Mouse (Mus musculus): Measurements from ENCODE around the gene Carns1. TPM values are rescaled to one million over a fixed set of nuclear protein-coding genes. Genes with fewer than 3 reads are reported as not detected.
"Not testable (repeated sequence)": the region's sequence is repeated elsewhere in the genome, so short reads cannot be mapped to it uniquely, and the experiment has no call there.

Gene Carns1
- polyA plus RNA-seq, 1 experiment, result 2.1 TPM

GRCm38 (mm10) chr19:4135963-4136345 lies 39.3 kb downstream of the Carns1 start:
- peak; percentile 16 for TF ChIP-seq CTCF (IDR thresholded peaks at IDR 0.05; ENCODE audit: control insufficient read depth, insufficient read depth, insufficient read length)
- peaks cover 12% of the 10 kb centered on the region for H3K36me3 ChIP-seq (ENCODE audit: control insufficient read depth, insufficient read depth)
- not testable (repeated sequence) for H3K27me3 ChIP-seq (ENCODE audit: control insufficient read depth, insufficient read depth, insufficient read length); H3K4me3 ChIP-seq (ENCODE audit: insufficient read depth, poor library complexity, severe bottlenecking); H3ac ChIP-seq (ENCODE audit: control insufficient read depth, insufficient read length, low read depth); H3K79me3 ChIP-seq (ENCODE audit: low read depth); H3K79me2 ChIP-seq (ENCODE audit: control insufficient read depth, insufficient read depth)

DNA sequence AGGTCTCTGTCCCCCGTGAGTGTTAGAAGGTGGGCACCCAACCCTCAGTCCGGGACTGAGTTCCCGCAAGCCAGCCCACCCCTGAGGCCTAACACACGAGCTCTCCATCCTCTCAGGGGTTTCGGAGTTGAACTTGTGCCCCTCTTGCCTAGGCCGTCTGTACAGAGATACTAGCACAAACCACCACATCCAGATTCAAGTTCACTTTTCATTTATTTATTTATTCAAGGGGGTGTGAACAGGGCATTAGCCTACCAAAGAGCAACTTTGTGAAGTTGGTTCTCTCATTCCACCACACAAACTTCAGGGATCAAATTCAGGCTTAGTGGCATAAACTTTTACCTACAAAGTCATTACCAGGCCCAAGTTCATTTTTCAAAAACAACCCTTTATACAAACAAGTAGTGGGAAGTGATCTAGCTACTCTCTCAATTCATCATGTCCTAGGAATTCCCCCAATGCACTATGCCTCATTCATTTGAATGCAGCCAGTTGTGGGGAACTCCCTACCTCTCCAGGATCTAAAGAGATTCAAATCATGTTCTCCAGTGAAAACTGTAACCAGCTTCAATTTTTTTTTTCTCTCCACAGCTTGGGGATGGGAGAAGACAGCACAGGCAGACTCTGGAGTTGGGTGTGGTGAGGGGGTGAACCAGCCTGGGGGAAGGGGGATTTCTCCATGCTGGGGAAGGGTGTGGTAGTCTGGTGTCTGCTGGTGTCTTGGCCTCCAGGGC lies 39.9 kb downstream of the Carns1 start:
- H3K79me2 ChIP-seq (ENCODE audit: control insufficient read depth, insufficient read depth); H3K79me3 ChIP-seq (ENCODE audit: low read depth); H3K4me3 ChIP-seq (ENCODE audit: insufficient read depth, poor library complexity, severe bottlenecking); H3K27me3 ChIP-seq (ENCODE audit: control insufficient read depth, insufficient read depth, insufficient read length); H3ac ChIP-seq (ENCODE audit: control insufficient read depth, insufficient read length, low read depth): not testable (repeated sequence)
- H3K36me3 ChIP-seq (ENCODE audit: control insufficient read depth, insufficient read depth), result peaks cover 12% of the 10 kb centered on the region

DNA sequence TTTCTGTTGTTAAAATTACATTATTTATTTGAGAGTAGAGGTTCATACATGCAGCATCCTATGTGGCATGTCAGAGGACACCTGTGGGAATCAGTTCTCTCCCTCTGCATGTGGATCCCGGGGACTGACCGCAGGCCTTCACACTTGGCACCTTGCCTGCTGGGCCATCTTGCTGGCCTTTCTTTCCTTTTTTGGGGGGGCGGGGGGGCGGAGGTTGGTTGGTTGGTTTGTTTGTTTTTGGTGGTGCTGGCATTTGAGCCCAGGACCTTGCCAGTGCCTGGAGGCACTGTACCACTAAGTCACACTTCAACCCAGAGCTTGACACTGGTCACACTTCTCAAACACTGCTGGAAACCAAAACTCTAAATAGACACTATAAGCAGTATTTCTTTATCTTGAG lies 40.9 kb downstream of the Carns1 start:
- H3ac ChIP-seq (ENCODE audit: control insufficient read depth, insufficient read length, low read depth), result no peak overlapping the region
- H3K4me3 ChIP-seq (ENCODE audit: insufficient read depth, poor library complexity, severe bottlenecking), result no peak overlapping the region
- H3K27me3 ChIP-seq (ENCODE audit: control insufficient read depth, insufficient read depth, insufficient read length), result no peaks in the 10 kb centered on the region
- peaks cover 12% of the 10 kb centered on the region for H3K36me3 ChIP-seq (ENCODE audit: control insufficient read depth, insufficient read depth)
- no peak for TF ChIP-seq CTCF (IDR thresholded peaks at IDR 0.05; ENCODE audit: control insufficient read depth, insufficient read depth, insufficient read length)
- TF ChIP-seq FOSL1 (IDR thresholded peaks at IDR 0.05; ENCODE audit: insufficient read depth, low read length, poor library complexity, severe bottlenecking), result no peak
- TF ChIP-seq CEBPB (IDR thresholded peaks at IDR 0.05; ENCODE audit: low read depth), result no peak
- no peak for TF ChIP-seq MYOG (IDR thresholded peaks at IDR 0.05; ENCODE audit: control insufficient read depth, extremely low read depth, insufficient read length)
- no peak for TF ChIP-seq USF1 (IDR thresholded peaks at IDR 0.05; ENCODE audit: low read depth)
- TF ChIP-seq MYOD1 (IDR thresholded peaks at IDR 0.05; ENCODE audit: control insufficient read depth, insufficient read length, low read depth), result no peak
- TF ChIP-seq MAX (IDR thresholded peaks at IDR 0.05), result no peak
- H3K79me3 ChIP-seq (ENCODE audit: low read depth), result no peaks in the 10 kb centered on the region
- no peaks in the 10 kb centered on the region for H3K79me2 ChIP-seq (ENCODE audit: control insufficient read depth, insufficient read depth)

GRCm38 (mm10) chr19:4131768-4132167 lies 43.5 kb downstream of the Carns1 start:
- H3K4me3 ChIP-seq (ENCODE audit: insufficient read depth, poor library complexity, severe bottlenecking), result no peak overlapping the region
- peaks cover 1% of the 10 kb centered on the region for H3K79me3 ChIP-seq (ENCODE audit: low read depth)
- no peaks in the 10 kb centered on the region for H3K27me3 ChIP-seq (ENCODE audit: control insufficient read depth, insufficient read depth, insufficient read length)
- TF ChIP-seq USF1 (IDR thresholded peaks at IDR 0.05; ENCODE audit: low read depth), result no peak
- no peak for TF ChIP-seq MYOG (IDR thresholded peaks at IDR 0.05; ENCODE audit: control insufficient read depth, extremely low read depth, insufficient read length)
- H3K36me3 ChIP-seq (ENCODE audit: control insufficient read depth, insufficient read depth), result peaks cover 22% of the 10 kb centered on the region
- peaks cover 10% of the 10 kb centered on the region for H3K79me2 ChIP-seq (ENCODE audit: control insufficient read depth, insufficient read depth)
- H3ac ChIP-seq (ENCODE audit: control insufficient read depth, insufficient read length, low read depth), result no peak overlapping the region

- Histone ChIP-seq H3ac (ENCODE audit: control insufficient read depth, insufficient read length, low read depth) (no peak overlapping the region), H3K79me3 (ENCODE audit: low read depth) (peaks cover 6% of the 10 kb centered on the region), H3K79me2 (ENCODE audit: control insufficient read depth, insufficient read depth) (peaks cover 17% of the 10 kb centered on the region), H3K27me3 (ENCODE audit: control insufficient read depth, insufficient read depth, insufficient read length) (no peaks in the 10 kb centered on the region), H3K4me3 (ENCODE audit: insufficient read depth, poor library complexity, severe bottlenecking) (no peak overlapping the region), H3K36me3 (ENCODE audit: control insufficient read depth, insufficient read depth) (peaks cover 22% of the 10 kb centered on the region)
- TF ChIP-seq FOSL1 (IDR thresholded peaks at IDR 0.05; ENCODE audit: insufficient read depth, low read length, poor library complexity, severe bottlenecking), result no peak
- TF ChIP-seq MAX (IDR thresholded peaks at IDR 0.05), result no peak
- no peak for TF ChIP-seq CTCF (IDR thresholded peaks at IDR 0.05; ENCODE audit: control insufficient read depth, insufficient read depth, insufficient read length)
- no peak for TF ChIP-seq CEBPB (IDR thresholded peaks at IDR 0.05; ENCODE audit: low read depth)
- TF ChIP-seq USF1 (IDR thresholded peaks at IDR 0.05; ENCODE audit: low read depth), result no peak
- no peak for TF ChIP-seq MYOG (IDR thresholded peaks at IDR 0.05; ENCODE audit: control insufficient read depth, extremely low read depth, insufficient read length)
- no peak for TF ChIP-seq MYOD1 (IDR thresholded peaks at IDR 0.05; ENCODE audit: control insufficient read depth, insufficient read length, low read depth)
Observed at GRCm38 (mm10) chr19:4131075-4131474, 44.2 kb downstream of the Carns1 start.

DNA sequence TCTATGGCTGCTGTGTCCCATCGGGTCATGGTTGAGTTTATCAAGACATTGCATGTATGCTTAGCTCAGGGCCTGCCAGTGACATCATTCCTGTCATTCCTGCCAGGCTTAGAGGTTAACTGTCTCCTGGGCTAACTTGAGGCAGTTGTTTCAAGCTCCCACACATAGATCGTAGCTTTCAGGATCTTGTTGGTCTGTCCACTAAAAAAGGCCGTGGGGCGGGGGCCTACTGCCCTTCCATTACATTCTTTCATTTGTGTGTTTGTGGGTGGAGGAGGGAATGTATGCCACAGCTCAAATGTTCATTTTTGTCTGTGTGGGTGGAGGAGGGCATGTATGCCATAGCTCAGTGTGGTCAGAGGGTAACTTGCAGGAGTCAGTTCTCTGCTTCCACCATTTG lies 45.2 kb downstream of the Carns1 start:
- peaks cover 22% of the 10 kb centered on the region for H3K36me3 ChIP-seq (ENCODE audit: control insufficient read depth, insufficient read depth)

More for the DNA sequence above, 45.2 kb downstream of the Carns1 start:
- peaks cover 6% of the 10 kb centered on the region for H3K79me3 ChIP-seq (ENCODE audit: low read depth)
- H3K79me2 ChIP-seq (ENCODE audit: control insufficient read depth, insufficient read depth), result peaks cover 18% of the 10 kb centered on the region
- H3ac ChIP-seq (ENCODE audit: control insufficient read depth, insufficient read length, low read depth), result no peak overlapping the region
- no peaks in the 10 kb centered on the region for H3K27me3 ChIP-seq (ENCODE audit: control insufficient read depth, insufficient read depth, insufficient read length)
- no peak overlapping the region for H3K4me3 ChIP-seq (ENCODE audit: insufficient read depth, poor library complexity, severe bottlenecking)
- no peak for TF ChIP-seq USF1 (IDR thresholded peaks at IDR 0.05; ENCODE audit: low read depth)
- TF ChIP-seq MYOG (IDR thresholded peaks at IDR 0.05; ENCODE audit: control insufficient read depth, extremely low read depth, insufficient read length), result no peak
- no peak for TF ChIP-seq CEBPB (IDR thresholded peaks at IDR 0.05; ENCODE audit: low read depth)
- TF ChIP-seq CTCF (IDR thresholded peaks at IDR 0.05; ENCODE audit: control insufficient read depth, insufficient read depth, insufficient read length), result no peak
